Mouse (Mus musculus) CH12.LX (cell line): Measurements from ENCODE around the gene Ffar4. TPM values are rescaled to one million over a fixed set of nuclear protein-coding genes. Genes with fewer than 3 reads are reported as not detected.

Experiments used
- DNase-seq: peaks from one replicate; pipeline ENCODE4 v3.0.0-alpha.2; 2013; ENCODE audit errors: extremely low read depth
- H3K27ac ChIP-seq: 2 replicates; pipeline ENCODE4 v1.5.1; 2012; ENCODE audit warnings: low read depth, mild to moderate bottlenecking, control low read depth, moderate library complexity; ENCODE audit not compliant: insufficient read depth
- H3K27me3 ChIP-seq: replicated peaks from 2 replicates; pipeline ENCODE3; 2012; ENCODE audit warnings: inconsistent platforms
- H3K36me3 ChIP-seq, 2 experiments: replicated peaks in 1 of 2; 2 replicates each; pipeline versions ENCODE3 to v1.6.1; 2012; ENCODE audit warnings: inconsistent platforms in 1 of 2, low read length in 1 of 2, mild to moderate bottlenecking in 1 of 2, mixed read lengths in 1 of 2, moderate library complexity in 1 of 2; ENCODE audit not compliant: control insufficient read depth in 1 of 2, insufficient read depth in 1 of 2
- H3K4me1 ChIP-seq, 2 experiments: 2 replicates each; pipeline ENCODE4 v1.6.1; 2012; ENCODE audit warnings: inconsistent platforms in 1 of 2, moderate library complexity in 1 of 2; ENCODE audit not compliant: insufficient read depth in 2 of 2, control insufficient read depth in 1 of 2
- H3K4me2 ChIP-seq: 2 replicates; pipeline ENCODE4 v1.6.1; 2012; ENCODE audit warnings: low read depth, mild to moderate bottlenecking, control low read depth; ENCODE audit not compliant: poor library complexity, insufficient read depth, severe bottlenecking
- H3K4me3 ChIP-seq, 3 experiments: fragments of 150-350 bp in 1 of 3; sonication (generic) in 1 of 3; replicated peaks in 1 of 3; 2 replicates each; pipeline versions ENCODE3 to v1.5.1; 2011 to 2012; ENCODE audit warnings: low read depth in 2 of 3, low read length in 2 of 3, mild to moderate bottlenecking in 2 of 3, moderate library complexity in 2 of 3, control low read depth in 1 of 3, improper control_type of control experiment in 1 of 3, inconsistent platforms in 1 of 3, mixed read lengths in 1 of 3; ENCODE audit not compliant: poor library complexity in 1 of 3
- H3K79me2 ChIP-seq: replicated peaks from 2 replicates; pipeline ENCODE4 v1.6.1; 2012; ENCODE audit warnings: mild to moderate bottlenecking, moderate library complexity; ENCODE audit not compliant: control insufficient read depth, poor library complexity, insufficient read depth, severe bottlenecking; ENCODE audit errors: extremely low read depth
- H3K9ac ChIP-seq: 2 replicates; pipeline ENCODE4 v1.6.1; 2012; ENCODE audit warnings: low read depth, mild to moderate bottlenecking, control low read depth, moderate library complexity; ENCODE audit not compliant: insufficient read depth
- H3K9me3 ChIP-seq: replicated peaks from 2 replicates; pipeline ENCODE3; 2012; ENCODE audit warnings: low read length, inconsistent platforms, mixed read lengths
- BHLHE40 ChIP-seq: IDR thresholded peaks from 2 replicates; pipeline ENCODE4 v1.6.1; 2011; ENCODE audit warnings: mild to moderate bottlenecking, low read depth, low read length, improper control_type of control experiment
- E2F4 ChIP-seq: IDR thresholded peaks from 2 replicates; pipeline ENCODE4 v1.6.1; 2011; ENCODE audit warnings: low read depth, low read length, improper control_type of control experiment; ENCODE audit not compliant: insufficient replicate concordance
- EP300 ChIP-seq: IDR thresholded peaks from 2 replicates; pipeline ENCODE4 v1.6.1; 2011; ENCODE audit warnings: low read length, improper control_type of control experiment
- GABPA ChIP-seq: IDR thresholded peaks from 2 replicates; pipeline ENCODE4 v1.6.1; 2012; ENCODE audit warnings: low read depth, low read length, improper control_type of control experiment, inconsistent platforms; ENCODE audit not compliant: insufficient replicate concordance
- HCFC1 ChIP-seq: IDR thresholded peaks from 2 replicates; pipeline ENCODE4 v1.6.1; 2012; ENCODE audit warnings: low read depth, mild to moderate bottlenecking, inconsistent platforms, low read length, improper control_type of control experiment
- JUND ChIP-seq: conservative IDR thresholded peaks from 2 replicates; pipeline ENCODE4 v1.6.1; 2011; ENCODE audit warnings: low read depth, low read length, improper control_type of control experiment
- MAFK ChIP-seq: IDR thresholded peaks from 2 replicates; pipeline ENCODE4 v1.6.1; 2011; ENCODE audit warnings: low read length, improper control_type of control experiment; ENCODE audit not compliant: insufficient replicate concordance
- NRF1 ChIP-seq: IDR thresholded peaks from 2 replicates; pipeline ENCODE4 v1.6.1; 2014; ENCODE audit warnings: low read depth, mild to moderate bottlenecking, inconsistent platforms, low read length, improper control_type of control experiment, moderate library complexity
- PAX5 ChIP-seq: IDR thresholded peaks from 2 replicates; pipeline ENCODE4 v1.6.1; 2012; ENCODE audit warnings: low read length, inconsistent platforms, mixed read lengths
- POLR2AphosphoS2 ChIP-seq: IDR thresholded peaks from 2 replicates; pipeline ENCODE4 v1.6.1; 2011; ENCODE audit warnings: low read depth, low read length, improper control_type of control experiment
- RAD21 ChIP-seq: IDR thresholded peaks from 2 replicates; pipeline ENCODE4 v1.6.1; 2011; ENCODE audit warnings: low read depth, mild to moderate bottlenecking, low read length, improper control_type of control experiment, moderate library complexity
- RCOR1 ChIP-seq: conservative IDR thresholded peaks from 2 replicates; pipeline ENCODE4 v1.6.1; 2012; ENCODE audit warnings: low read depth, mild to moderate bottlenecking, inconsistent platforms, low read length, improper control_type of control experiment
- SIN3A ChIP-seq: IDR thresholded peaks from 2 replicates; pipeline ENCODE4 v1.6.1; 2012; ENCODE audit warnings: low read length, improper control_type of control experiment, inconsistent platforms
- TBP ChIP-seq: conservative IDR thresholded peaks from 2 replicates; pipeline ENCODE4 v1.6.1; 2011; ENCODE audit warnings: low read depth, low read length, improper control_type of control experiment
- TCF12 ChIP-seq: IDR thresholded peaks from 2 replicates; pipeline ENCODE4 v1.6.1; 2014; ENCODE audit warnings: low read depth, mild to moderate bottlenecking, inconsistent platforms, low read length, improper control_type of control experiment
- UBTF ChIP-seq: IDR thresholded peaks from 2 replicates; pipeline ENCODE4 v1.6.1; 2012; ENCODE audit warnings: low read depth, mild to moderate bottlenecking, inconsistent platforms, low read length, improper control_type of control experiment, moderate library complexity
- ZMIZ1 ChIP-seq: IDR thresholded peaks from 2 replicates; pipeline ENCODE4 v1.6.1; 2012; ENCODE audit warnings: low read depth, mild to moderate bottlenecking, inconsistent platforms, low read length, improper control_type of control experiment
- dilution Hi-C: fragments of 300-500 bp; cut with MboI; formaldehyde crosslinking; loops from 2 replicates; pipeline ENCODE4 v1.14.3; 2020; ENCODE audit warnings: low sequenced_read_pairs; ENCODE audit not compliant: extremely low pct_unique_long_range_greater_than_20kb, extremely low pct_ligation_motif_present
- in situ Hi-C: fragments of 300-500 bp; cut with MboI; formaldehyde crosslinking; loops from 3 replicates; pipeline ENCODE4 v1.14.3; 2019; ENCODE audit warnings: low sequenced_read_pairs, low pct_ligation_motif_present, low pct_unique_long_range_greater_than_20kb, mixed read lengths
- polyA plus RNA-seq: library from polyadenylated mRNA; unstranded; fragments of >175 nt; gene quantifications from 2 replicates; pipeline ENCODE4 v1.2.1, GENCODE M21; 2012; ENCODE audit warnings: low read depth; ENCODE audit not compliant: insufficient read length
- total RNA-seq, 2 experiments: library from RNA; depleted of rRNA; stranded (reverse); fragments of 300-350 nt in 1 of 2; fragments of >200 nt in 1 of 2; gene quantifications; 2 replicates each; pipeline ENCODE4 v1.2.3; 2012 to 2014

The Ffar4 gene
- total and polyA plus RNA-seq, 3 experiments: not detected

- Histone ChIP-seq H3K36me3 (no peaks in the 10 kb centered on the region), H3K79me2 (no peaks in the 10 kb centered on the region), H3K4me2 (no peak overlapping the region), H3K4me3 (no peak overlapping the region), H3K27ac (no peak overlapping the region), H3K9me3 (no peaks in the 10 kb centered on the region), H3K4me1 (no peaks in the 10 kb centered on the region), H3K27me3 (no peaks in the 10 kb centered on the region), H3K9ac (no peak overlapping the region)
- no peak for DNase-seq
- TF ChIP-seq PAX5: no peak
- dilution Hi-C loops (no loop called here), in situ Hi-C loops (no loop called here)
Observed at GRCm38 (mm10) chr19:38123921-38124320, 27.1 kb downstream of the Ffar4 start.

- no peaks in the 10 kb centered on the region for H3K9me3 ChIP-seq
- in situ Hi-C loops: no loop called here
- DNase-seq: no peak
- no peak overlapping the region for H3K27ac ChIP-seq
- H3K4me1 ChIP-seq: no peaks in the 10 kb centered on the region
- H3K4me3 ChIP-seq: peak overlapping the region in 1 of 3 experiments; percentile 25
- H3K79me2 ChIP-seq: no peaks in the 10 kb centered on the region
- no peaks in the 10 kb centered on the region for H3K27me3 ChIP-seq
- TF ChIP-seq TBP (no peak), SIN3A (no peak), EP300 (no peak), ZMIZ1 (no peak), E2F4 (no peak), MAFK (no peak), BHLHE40 (no peak), JUND (no peak), RCOR1 (no peak), POLR2AphosphoS2 (no peak), HCFC1 (no peak), RAD21 (no peak), TCF12 (no peak), NRF1 (no peak), GABPA (no peak), UBTF (no peak)
- peak overlapping the region; percentile 47; the same call in 1 of the 2 replicates for H3K4me2 ChIP-seq
- dilution Hi-C loops: no loop called here
- no peak overlapping the region for H3K9ac ChIP-seq
- no peaks in the 10 kb centered on the region for H3K36me3 ChIP-seq
Observed at GRCm38 (mm10) chr19:38124401-38125218, 27.7 kb downstream of the Ffar4 start.
